Mouse (Mus musculus) midbrain, postnatal 0 days (tissue): Measurements from ENCODE around the gene Trip10. TPM values are rescaled to one million over a fixed set of nuclear protein-coding genes. Genes with fewer than 3 reads are reported as not detected.
A peak's percentile ranks its signal among the peaks of the same experiment; 100 is the strongest.

ENCODE experiments used
- ATAC-seq: fragments of 200-750 bp; cut with Nextera tagmentation; 2 replicates; pipeline ENCODE4 v1.8.0; 2017; ENCODE audit warnings: moderate number of reproducible peaks, mild to moderate bottlenecking, moderate TSS enrichment, moderate library complexity; ENCODE audit not compliant: low FRiP score
- DNase-seq: peaks from one replicate; pipeline ENCODE4 v3.0.0-alpha.2; 2015; ENCODE audit warnings: low spot score
- H3K27ac ChIP-seq: fragments of 300-500 bp; sonication (generic); 2 replicates; pipeline ENCODE4 v1.5.1; 2014; ENCODE audit warnings: low read depth, mild to moderate bottlenecking, low read length, mixed read lengths
- H3K27me3 ChIP-seq: fragments of 300-500 bp; sonication (generic); 2 replicates; pipeline ENCODE4 v1.6.1; 2014; ENCODE audit warnings: low read length, control low read depth, mixed read lengths; ENCODE audit not compliant: insufficient read depth
- H3K36me3 ChIP-seq: fragments of 300-500 bp; sonication (generic); 2 replicates; pipeline ENCODE4 v1.6.1; 2014; ENCODE audit warnings: low read length, control low read depth, mixed read lengths; ENCODE audit not compliant: insufficient read depth
- H3K4me1 ChIP-seq: fragments of 300-500 bp; sonication (generic); 2 replicates; pipeline ENCODE4 v1.6.1; 2014; ENCODE audit warnings: mild to moderate bottlenecking, control low read depth, antibody characterized with exemption, low read length, mixed read lengths; ENCODE audit not compliant: insufficient read depth
- H3K4me2 ChIP-seq: fragments of 300-500 bp; sonication (generic); 2 replicates; pipeline ENCODE4 v1.6.1; 2014; ENCODE audit warnings: low read depth, mild to moderate bottlenecking, low read length, mixed read lengths; ENCODE audit not compliant: poor library complexity, severe bottlenecking
- H3K4me3 ChIP-seq: fragments of 300-500 bp; sonication (generic); 2 replicates; pipeline ENCODE4 v1.5.1; 2014; ENCODE audit warnings: low read depth, mild to moderate bottlenecking, low read length, moderate library complexity
- H3K9ac ChIP-seq: fragments of 300-500 bp; sonication (generic); replicated peaks from 2 replicates; pipeline ENCODE4 v1.6.1; 2014; ENCODE audit warnings: mild to moderate bottlenecking, low read length, moderate library complexity, mixed read lengths; ENCODE audit not compliant: poor library complexity, severe bottlenecking
- H3K9me3 ChIP-seq: fragments of 300-500 bp; sonication (generic); 2 replicates; pipeline ENCODE4 v1.6.1; 2016; ENCODE audit warnings: low read length, control low read depth
- CTCF ChIP-seq: IDR thresholded peaks from 2 replicates; pipeline ENCODE4 v1.5.1; 2016; ENCODE audit warnings: antibody characterized with exemption, mild to moderate bottlenecking
- WGBS: fragments of 180-500 bp; shearing (Covaris S2); extraction: QIAGEN DNeasy Blood & Tissue Kit; methylation state at CpG from one replicate; pipeline ENCODE4 v1.1.7; 2014; 5-methylcytosine and 5-hydroxymethylcytosine counted together
- polyA plus RNA-seq: library from polyadenylated mRNA; unstranded; fragments of >200 nt; fragmentation: Nextera tagmentation; extraction: Ambion mirVana; gene quantifications from 2 replicates; pipeline ENCODE4 v1.2.1, GENCODE M21; 2015
- total RNA-seq: library from RNA; depleted of rRNA; stranded (reverse); fragments of >200 nt; gene quantifications from 2 replicates; pipeline ENCODE4 v1.2.3, GENCODE M21; 2014

The Trip10 gene
- total and polyA plus RNA-seq, 2 experiments from 2014 or later: 3.8 to 5.5 TPM

DNA sequence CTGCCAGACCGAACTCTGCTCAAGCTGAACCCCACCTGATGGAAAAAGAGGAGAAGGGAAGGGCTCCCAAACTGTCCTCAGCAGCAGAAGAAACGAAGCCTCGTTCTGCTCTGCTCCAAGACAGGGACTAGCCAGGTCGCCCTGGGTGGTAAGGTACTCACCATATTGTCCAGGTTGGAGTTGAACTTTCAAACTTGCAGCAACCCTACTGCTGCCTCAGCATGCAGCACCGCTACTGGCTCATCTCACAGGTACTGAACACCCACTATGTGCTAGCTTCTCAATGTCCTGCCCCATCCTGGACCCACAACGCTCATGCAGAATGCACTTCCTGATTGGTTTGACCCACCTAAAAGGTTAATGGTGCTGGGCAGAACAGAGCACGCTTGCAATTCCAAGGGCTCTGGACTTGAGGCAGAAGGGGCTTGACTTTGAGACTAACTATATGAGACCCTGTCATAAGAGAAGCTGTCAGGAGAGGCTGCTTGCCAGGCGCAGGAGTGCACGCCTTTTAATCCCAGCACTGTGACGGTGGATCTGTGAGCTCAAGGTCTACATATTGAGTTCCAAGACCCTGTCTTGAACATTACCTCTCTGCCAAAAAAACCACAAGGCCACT, 3.8 kb upstream of the Trip10 start:
- TF ChIP-seq CTCF: no peak
- H3K9ac ChIP-seq: no peak overlapping the region
- no peak overlapping the region for H3K27ac ChIP-seq
- no peak for DNase-seq
- H3K27me3 ChIP-seq: peaks cover 8% of the 10 kb centered on the region; the same call in 1 of the 2 replicates
- H3K4me1 ChIP-seq: peaks cover 14% of the 10 kb centered on the region; the same call in 1 of the 2 replicates
- H3K9me3 ChIP-seq: no peaks in the 10 kb centered on the region
- no peak overlapping the region for H3K4me3 ChIP-seq
- 93% methylated on average over 10 of the region's 10 CpGs for WGBS
- no peak overlapping the region for H3K4me2 ChIP-seq
- H3K36me3 ChIP-seq: peaks cover 12% of the 10 kb centered on the region; the same call in 1 of the 2 replicates
- no peak for ATAC-seq

DNA sequence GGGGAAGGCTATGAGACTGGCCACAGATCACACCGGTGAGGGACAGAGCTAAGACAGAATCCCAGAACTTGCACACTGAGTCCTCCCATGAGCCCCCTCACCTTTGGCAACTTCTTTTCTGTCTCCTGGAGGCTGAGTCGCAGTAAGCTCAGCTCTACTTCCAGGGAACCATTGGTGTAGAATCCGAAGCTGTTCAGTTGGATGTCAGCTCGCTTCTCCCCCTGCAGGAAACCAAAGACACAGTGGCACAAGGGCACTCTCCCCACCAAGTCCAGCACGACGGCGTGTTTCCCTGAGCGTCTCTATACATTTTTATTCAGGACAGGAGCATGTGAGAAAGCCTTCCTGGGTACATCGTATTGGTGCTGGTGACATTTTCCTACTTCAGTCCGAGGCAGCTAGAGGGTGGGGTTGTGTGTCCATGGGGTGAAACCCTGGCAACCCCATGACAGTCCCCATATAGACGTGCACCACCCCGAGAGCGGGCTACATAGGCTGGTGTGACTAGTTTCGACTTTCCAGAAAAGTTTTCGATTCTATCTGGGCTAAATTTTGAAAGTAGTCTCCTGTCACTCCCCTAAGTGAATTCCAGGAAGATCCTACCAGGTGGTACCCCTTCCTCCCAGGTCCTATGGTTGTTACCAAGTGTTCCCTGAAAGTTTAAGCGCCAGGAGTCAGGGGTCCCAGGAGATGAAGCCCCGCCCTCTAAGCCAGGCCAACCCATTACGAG, 2.4 kb upstream of the Trip10 start:
- Histone ChIP-seq H3K9me3 (no peaks in the 10 kb centered on the region), H3K4me2 (peak overlapping the region; percentile 64), H3K4me1 (peaks cover 14% of the 10 kb centered on the region; the same call in 1 of the 2 replicates), H3K4me3 (peak overlapping the region; percentile 57), H3K9ac (peak overlapping the region; percentile 73), H3K27me3 (peaks cover 8% of the 10 kb centered on the region; the same call in 1 of the 2 replicates), H3K36me3 (peaks cover 7% of the 10 kb centered on the region; the same call in 1 of the 2 replicates), H3K27ac (peak overlapping the region; percentile 93)
- DNase-seq (peak; percentile 9), ATAC-seq (no peak)
- WGBS: 4% methylated on average over 18 of the region's 18 CpGs
- TF ChIP-seq CTCF: peak; percentile 47

DNA sequence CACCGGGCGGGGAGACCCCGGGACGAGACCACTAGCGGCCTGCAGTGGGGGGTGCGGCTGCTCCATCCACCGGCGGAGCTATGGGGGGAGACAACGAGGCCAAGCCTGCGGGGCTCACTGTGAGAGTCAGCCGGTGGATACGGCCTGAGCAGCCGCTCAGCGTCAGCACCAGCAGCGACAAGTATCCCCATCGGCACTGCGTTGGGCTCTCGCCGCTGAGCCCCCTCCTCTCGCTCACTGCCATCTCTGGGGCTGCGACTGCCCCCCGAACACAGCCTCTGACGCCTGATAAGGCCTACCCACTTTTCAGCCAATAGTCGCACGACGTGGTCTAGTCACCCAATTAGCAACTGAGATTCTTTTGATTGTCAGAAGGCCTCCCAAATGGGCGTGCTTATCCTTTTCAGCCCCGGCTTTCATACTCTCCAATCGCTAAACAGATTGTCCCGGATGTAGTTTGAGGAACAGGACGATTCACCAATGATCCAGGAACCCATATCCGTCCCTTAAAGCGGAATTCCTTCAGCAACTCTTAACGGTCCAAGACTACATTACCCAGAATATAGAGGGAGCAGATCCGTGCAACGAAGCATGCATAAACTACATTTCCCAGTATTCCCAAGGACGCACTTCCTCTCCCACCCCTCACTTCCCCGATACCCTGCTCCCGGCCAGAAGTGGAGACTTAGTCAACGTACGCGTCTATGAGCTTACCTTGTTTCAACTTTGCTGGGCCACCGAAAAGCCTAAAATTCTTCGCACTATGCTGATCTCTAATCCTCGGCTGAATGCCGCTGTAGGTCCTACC, 1.7 kb upstream of the Trip10 start:
- H3K4me3 ChIP-seq: peak overlapping the region; percentile 57
- DNase-seq (peak; percentile 100), ATAC-seq (peak; percentile 95)
- H3K27ac ChIP-seq: peak overlapping the region; percentile 93
- WGBS: under 1% methylated on average over 46 of the region's 46 CpGs
- H3K9ac ChIP-seq: peak overlapping the region; percentile 73
- no peaks in the 10 kb centered on the region for H3K9me3 ChIP-seq
- peak; percentile 35; the same call in 1 of the 2 replicates for TF ChIP-seq CTCF
- peaks cover 14% of the 10 kb centered on the region; the same call in 1 of the 2 replicates for H3K4me1 ChIP-seq
- H3K4me2 ChIP-seq: peak overlapping the region; percentile 98
- H3K27me3 ChIP-seq: peaks cover 8% of the 10 kb centered on the region; the same call in 1 of the 2 replicates
- H3K36me3 ChIP-seq: peaks cover 2% of the 10 kb centered on the region; the same call in 1 of the 2 replicates

DNA sequence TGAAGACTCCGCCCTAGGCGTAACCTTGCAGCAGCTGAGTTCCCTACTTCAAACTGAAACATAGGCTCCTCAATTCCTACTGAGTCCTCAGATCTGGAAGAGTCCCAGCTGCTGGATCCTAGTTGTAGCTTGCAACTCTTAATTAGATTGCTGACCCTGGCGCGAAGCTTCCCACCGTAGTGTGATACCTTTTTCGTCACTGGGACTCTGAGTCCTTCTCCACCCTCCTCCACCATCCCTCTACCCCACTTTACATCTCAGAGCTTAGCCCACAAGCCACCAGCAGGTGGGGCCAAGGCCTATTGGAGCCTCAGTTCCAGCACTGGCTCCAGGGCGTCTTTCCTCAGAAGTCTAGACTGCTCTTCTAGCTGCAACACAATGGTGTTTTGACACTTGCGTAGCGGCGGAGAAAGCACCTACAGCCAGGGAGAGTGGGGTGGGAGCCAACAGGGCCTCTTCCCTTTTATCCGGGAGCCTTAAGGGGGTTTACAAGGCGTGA, 1.0 kb upstream of the Trip10 start, which contains the start of gene Gpr108:
Gene Gpr108 (minus strand): TSS at position 246 of the 499 bp plus-strand sequence.
- ATAC-seq: peak; percentile 75
- WGBS: under 1% methylated on average over 12 of the region's 12 CpGs

DNA sequence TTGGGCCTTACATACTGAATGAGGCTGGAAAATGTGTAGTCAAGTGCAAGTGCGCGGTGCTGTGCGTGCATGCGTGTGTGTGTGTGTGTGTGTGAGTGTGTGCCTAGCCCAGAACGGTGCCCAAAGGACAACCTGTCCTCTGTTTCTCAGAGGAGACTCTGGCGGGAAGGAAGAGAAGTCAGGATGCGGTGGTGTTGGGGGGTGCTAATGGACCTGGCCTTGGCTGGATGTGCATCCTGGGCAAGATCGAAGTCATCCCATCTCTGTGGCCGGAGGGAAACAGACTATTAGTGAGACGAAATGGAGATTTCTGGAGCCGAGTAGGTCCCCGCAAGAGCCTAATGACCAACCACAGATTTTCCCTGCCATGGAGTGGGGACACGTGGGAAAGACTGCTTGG, 484 bp upstream of the Trip10 start:
- peak overlapping the region; percentile 98 for H3K4me2 ChIP-seq
- H3K9ac ChIP-seq: 0 out of 2 replicates have a peak overlapping the region, but pooled peaks have one; percentile 33
- TF ChIP-seq CTCF: no peak
- no peak for ATAC-seq
- peaks cover 8% of the 10 kb centered on the region; the same call in 1 of the 2 replicates for H3K27me3 ChIP-seq
- no peaks in the 10 kb centered on the region for H3K36me3 ChIP-seq
- H3K4me1 ChIP-seq: peaks cover 14% of the 10 kb centered on the region; the same call in 1 of the 2 replicates
- DNase-seq: no peak
- 7% methylated on average over 13 of the region's 13 CpGs for WGBS
- no peaks in the 10 kb centered on the region for H3K9me3 ChIP-seq
- H3K4me3 ChIP-seq: peak overlapping the region; percentile 47
- peak overlapping the region; percentile 63 for H3K27ac ChIP-seq

More for the DNA sequence above, 1.0 kb upstream of the Trip10 start, which contains the start of gene Gpr108:
- Histone ChIP-seq H3K36me3 (no peaks in the 10 kb centered on the region), H3K4me3 (peak within 1 kb of the TSS; percentile 57), H3K9me3 (no peaks in the 10 kb centered on the region), H3K4me1 (peaks cover 14% of the 10 kb centered on the region; the same call in 1 of the 2 replicates), H3K27ac (peak within 1 kb of the TSS; percentile 93), H3K9ac (peak within 1 kb of the TSS; percentile 73), H3K4me2 (peak within 1 kb of the TSS; percentile 98), H3K27me3 (peaks cover 8% of the 10 kb centered on the region; the same call in 1 of the 2 replicates)
- peak; percentile 88 for TF ChIP-seq CTCF
- peak; percentile 94 for DNase-seq
